Mouse (Mus musculus) hindbrain, embryonic 15.5 days (tissue): ENCODE results near the gene Med20. TPM values are rescaled to one million over a fixed set of nuclear protein-coding genes. Genes with fewer than 3 reads are reported as not detected.
A peak's percentile ranks its signal among the peaks of the same experiment; 100 is the strongest.
"Not testable (repeated sequence)": the region's sequence is repeated elsewhere in the genome, so short reads cannot be mapped to it uniquely, and the experiment has no call there.

Experiments
- ATAC-seq: fragments of 200-750 bp; cut with Nextera tagmentation; 2 replicates; pipeline ENCODE4 v1.8.0; 2017; ENCODE audit warnings: low read depth, moderate number of reproducible peaks, moderate TSS enrichment; ENCODE audit not compliant: low FRiP score
- H3K27ac ChIP-seq: fragments of 300-500 bp; sonication (generic); replicated peaks from 2 replicates; pipeline ENCODE4 v1.5.1; 2015; ENCODE audit warnings: mild to moderate bottlenecking, inconsistent platforms
- H3K27me3 ChIP-seq: fragments of 300-500 bp; sonication (generic); 2 replicates; pipeline ENCODE4 v1.6.1; 2015; ENCODE audit warnings: control low read depth, inconsistent platforms
- H3K36me3 ChIP-seq: fragments of 300-500 bp; sonication (generic); 2 replicates; pipeline ENCODE4 v1.6.1; 2015; ENCODE audit warnings: control low read depth, inconsistent platforms
- H3K4me1 ChIP-seq: fragments of 300-500 bp; sonication (generic); replicated peaks from 2 replicates; pipeline ENCODE4 v1.6.1; 2015; ENCODE audit warnings: control low read depth, inconsistent platforms
- H3K4me2 ChIP-seq: fragments of 300-500 bp; sonication (generic); 2 replicates; pipeline ENCODE4 v1.6.1; 2015; ENCODE audit warnings: moderate library complexity, mild to moderate bottlenecking, inconsistent platforms
- H3K4me3 ChIP-seq: fragments of 300-500 bp; sonication (generic); 2 replicates; pipeline ENCODE4 v1.5.1; 2015; ENCODE audit warnings: mild to moderate bottlenecking, inconsistent platforms
- H3K9ac ChIP-seq: fragments of 300-500 bp; sonication (generic); 2 replicates; pipeline ENCODE4 v1.6.1; 2015; ENCODE audit warnings: inconsistent platforms
- H3K9me3 ChIP-seq: fragments of 300-500 bp; sonication (generic); 2 replicates; pipeline ENCODE4 v1.6.1; 2016; ENCODE audit warnings: control low read depth, inconsistent platforms
- WGBS: fragments of 180-500 bp; shearing (Covaris S2); methylation state at CpG from one replicate; pipeline ENCODE4 v1.1.7; 2015; 5-methylcytosine and 5-hydroxymethylcytosine counted together
- polyA plus RNA-seq: library from polyadenylated mRNA; unstranded; fragments of >200 nt; fragmentation: Nextera tagmentation; extraction: Ambion mirVana; gene quantifications from 2 replicates; pipeline ENCODE4 v1.2.1, GENCODE M21; 2015

Gene Med20
- polyA plus RNA-seq, 1 experiment from 2014 or later: 43.9 TPM

DNA sequence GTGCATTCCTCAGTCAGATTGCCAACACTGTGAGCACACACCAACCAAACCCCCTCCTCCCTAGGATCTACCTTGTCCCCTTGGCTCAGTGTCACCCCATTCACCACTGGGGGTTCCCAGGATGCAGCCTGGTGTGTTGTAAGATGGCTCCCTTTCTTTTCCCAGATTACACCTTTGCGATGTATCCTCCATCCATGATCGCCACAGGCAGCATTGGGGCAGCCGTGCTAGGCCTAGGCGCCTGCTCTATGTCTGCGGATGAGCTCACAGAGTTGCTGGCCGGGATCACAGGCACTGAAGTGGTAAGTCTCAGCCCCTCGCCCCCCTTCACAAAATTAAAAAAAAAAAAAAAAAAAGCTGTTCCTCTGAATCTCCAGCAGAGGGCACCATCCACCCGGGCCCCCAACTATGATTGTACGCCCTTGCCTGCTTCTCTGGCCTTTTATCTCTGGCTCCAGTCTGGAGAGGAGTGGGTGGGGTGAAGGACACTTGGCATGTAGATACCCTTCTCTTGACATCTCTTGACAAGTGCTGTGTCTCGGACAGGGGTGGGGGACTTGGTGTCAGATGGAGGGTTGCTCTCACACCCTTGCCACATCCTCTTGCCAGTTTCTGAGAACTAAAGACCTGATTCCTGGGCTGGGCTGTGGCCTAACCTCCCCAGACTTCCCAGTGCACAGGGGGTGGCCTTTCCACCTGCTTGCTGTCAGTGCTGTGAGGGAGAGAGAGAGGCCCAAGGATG, 13.4 kb upstream of the Med20 start:
- H3K27me3 ChIP-seq: no peaks in the 10 kb centered on the region
- no peak overlapping the region for H3K4me3 ChIP-seq
- H3K4me1 ChIP-seq: peaks cover 42% of the 10 kb centered on the region
- H3K27ac ChIP-seq: peak overlapping the region; percentile 55; the same call in 1 of the 2 replicates
- no peak for ATAC-seq
- no peak overlapping the region for H3K9ac ChIP-seq
- 25% methylated on average over 10 of the region's 10 CpGs for WGBS
- H3K4me2 ChIP-seq: peak overlapping the region; percentile 97
- H3K36me3 ChIP-seq: peaks cover 33% of the 10 kb centered on the region
- no peaks in the 10 kb centered on the region for H3K9me3 ChIP-seq

DNA sequence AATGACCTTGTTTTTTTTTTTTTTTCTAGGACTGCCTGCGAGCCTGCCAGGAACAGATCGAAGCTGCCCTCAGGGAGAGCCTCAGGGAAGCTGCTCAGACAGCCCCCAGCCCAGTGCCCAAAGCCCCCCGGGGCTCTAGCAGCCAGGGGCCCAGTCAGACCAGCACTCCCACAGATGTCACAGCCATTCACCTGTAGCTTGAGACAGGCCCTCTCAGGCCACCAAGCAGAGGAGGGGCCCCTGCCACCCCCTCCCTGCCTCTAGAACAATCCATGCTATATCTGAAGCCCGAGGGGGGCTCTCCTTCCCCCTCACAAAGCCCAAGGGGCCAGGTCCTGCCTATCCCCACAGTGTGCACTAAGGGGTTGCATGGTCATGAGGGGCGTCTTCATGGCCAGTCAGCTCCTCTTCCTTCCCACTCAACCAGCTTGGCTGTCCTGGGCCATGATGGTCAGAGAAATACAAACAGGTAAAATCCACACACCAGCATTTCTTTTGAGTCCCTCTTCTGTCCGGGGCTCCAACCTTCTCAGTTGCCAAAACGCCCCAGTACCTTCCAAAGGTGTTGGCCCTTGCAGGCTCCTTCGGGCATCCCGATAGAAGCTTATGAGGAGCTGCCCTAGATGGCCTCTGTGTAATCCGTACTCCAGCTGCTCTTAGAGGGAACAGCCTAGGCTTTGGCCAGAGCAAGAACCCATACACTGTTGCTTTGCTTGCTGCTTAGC, 12.6 kb upstream of the Med20 start:
- H3K9me3 ChIP-seq, ATAC-seq, H3K4me2 ChIP-seq, H3K9ac ChIP-seq, H3K4me3 ChIP-seq, H3K27ac ChIP-seq, H3K27me3 ChIP-seq: not testable (repeated sequence)
- 85% methylated on average over 10 of the region's 10 CpGs for WGBS
- peaks cover 35% of the 10 kb centered on the region for H3K36me3 ChIP-seq
- H3K4me1 ChIP-seq: peaks cover 42% of the 10 kb centered on the region

- Histone ChIP-seq H3K27me3 (no peaks in the 10 kb centered on the region), H3K27ac (peak overlapping the region; percentile 11; the same call in 1 of the 2 replicates), H3K4me1 (peaks cover 34% of the 10 kb centered on the region), H3K4me2 (no peak overlapping the region), H3K4me3 (no peak overlapping the region), H3K36me3 (peaks cover 44% of the 10 kb centered on the region), H3K9ac (no peak overlapping the region), H3K9me3 (no peaks in the 10 kb centered on the region)
- 82% methylated on average over 11 of the region's 11 CpGs for WGBS
- no peak for ATAC-seq
Measured at GRCm38 (mm10) chr17:47599511-47600297, 11.7 kb upstream of the Med20 start.

- Histone ChIP-seq H3K9ac (no peak overlapping the region), H3K4me1 (peaks cover 23% of the 10 kb centered on the region), H3K9me3 (no peaks in the 10 kb centered on the region), H3K36me3 (peaks cover 55% of the 10 kb centered on the region), H3K27ac (no peak overlapping the region), H3K27me3 (no peaks in the 10 kb centered on the region), H3K4me3 (no peak overlapping the region), H3K4me2 (no peak overlapping the region)
- 86% methylated on average over 13 of the region's 13 CpGs for WGBS
- ATAC-seq: no peak
Measured at GRCm38 (mm10) chr17:47600601-47601388, 10.6 kb upstream of the Med20 start.

DNA sequence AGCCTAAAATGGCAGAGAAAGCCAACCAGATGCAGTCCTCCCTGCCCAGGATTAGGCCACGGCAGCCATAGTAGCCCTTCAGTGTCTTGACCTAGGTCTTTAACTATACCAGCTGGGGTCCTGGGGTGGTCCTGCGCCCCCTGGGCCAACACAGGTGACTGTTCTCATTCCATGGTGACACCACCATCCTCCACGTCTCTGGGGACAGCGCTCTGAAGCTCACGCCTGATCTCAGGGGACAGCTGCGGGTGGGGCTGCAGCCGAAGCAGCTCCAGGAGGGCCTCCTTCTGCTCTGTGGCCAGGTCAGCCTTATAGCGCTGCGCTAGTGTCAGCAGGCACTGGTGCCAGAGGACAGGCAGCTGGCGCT, 10.0 kb upstream of the Med20 start:
- Histone ChIP-seq H3K27ac (no peak overlapping the region), H3K4me3 (no peak overlapping the region), H3K9ac (no peak overlapping the region), H3K27me3 (no peaks in the 10 kb centered on the region), H3K36me3 (peaks cover 61% of the 10 kb centered on the region), H3K4me1 (peaks cover 17% of the 10 kb centered on the region), H3K4me2 (no peak overlapping the region), H3K9me3 (no peaks in the 10 kb centered on the region)
- no peak for ATAC-seq
- 95% methylated on average over 10 of the region's 10 CpGs for WGBS

GRCm38 (mm10) chr17:47602289-47602688, 9.1 kb upstream of the Med20 start:
- H3K9me3 ChIP-seq: no peaks in the 10 kb centered on the region
- H3K4me1 ChIP-seq: peaks cover 10% of the 10 kb centered on the region
- H3K4me2 ChIP-seq: no peak overlapping the region
- WGBS: 94% methylated on average over 11 of the region's 11 CpGs
- no peak for ATAC-seq
- no peak overlapping the region for H3K27ac ChIP-seq
- H3K4me3 ChIP-seq: no peak overlapping the region
- H3K27me3 ChIP-seq: no peaks in the 10 kb centered on the region
- no peak overlapping the region for H3K9ac ChIP-seq
- peaks cover 69% of the 10 kb centered on the region for H3K36me3 ChIP-seq

DNA sequence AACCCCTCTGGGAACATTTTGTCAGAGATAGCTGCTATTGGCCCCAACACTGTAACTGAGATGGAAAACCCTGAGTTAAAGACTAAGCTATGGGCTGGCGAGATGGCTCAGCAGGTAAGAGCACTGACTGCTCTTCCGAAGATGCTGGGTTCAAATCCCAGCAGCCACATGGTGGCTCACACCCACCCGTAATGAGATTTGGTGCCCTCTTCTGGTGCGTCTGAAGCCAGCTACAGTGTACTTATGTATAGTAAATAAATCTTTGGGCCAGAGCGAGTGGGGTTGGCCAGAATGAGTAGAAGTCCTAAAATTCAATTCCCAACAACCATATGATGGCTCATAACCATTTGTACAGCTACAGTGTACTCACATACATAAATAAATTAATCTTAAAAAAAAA, 5.2 kb upstream of the Med20 start:
- Histone ChIP-seq H3K4me1 (peaks cover 17% of the 10 kb centered on the region), H3K4me3 (no peak overlapping the region), H3K27me3 (no peaks in the 10 kb centered on the region), H3K4me2 (no peak overlapping the region), H3K9ac (no peak overlapping the region), H3K36me3 (peaks cover 55% of the 10 kb centered on the region), H3K9me3 (no peaks in the 10 kb centered on the region), H3K27ac (no peak overlapping the region)
- no peak for ATAC-seq
- WGBS: 77% methylated on average over 5 of the region's 5 CpGs

DNA sequence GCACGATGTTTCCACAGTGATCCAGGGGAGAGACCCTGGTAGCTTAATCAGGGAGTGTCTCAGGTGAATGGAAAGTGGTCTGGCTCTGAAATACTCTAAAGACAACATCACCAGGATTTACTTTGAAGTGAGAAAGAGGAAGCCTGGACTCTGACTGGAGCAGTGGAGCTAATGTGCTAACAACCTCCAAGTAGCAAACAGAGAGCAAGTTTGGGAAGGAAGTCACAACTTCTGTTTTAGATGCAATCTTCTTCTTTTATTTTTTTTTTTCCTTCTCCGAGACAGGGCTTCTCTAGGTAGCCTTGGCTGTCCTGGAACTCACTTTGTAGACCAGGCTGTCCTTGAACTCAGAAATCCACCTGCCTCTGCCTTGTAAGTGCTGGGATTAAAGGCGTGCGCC, 2.2 kb upstream of the Med20 start:
- Histone ChIP-seq H3K4me3 (no peak overlapping the region), H3K27ac (no peak overlapping the region), H3K36me3 (peaks cover 34% of the 10 kb centered on the region), H3K9me3 (no peaks in the 10 kb centered on the region), H3K9ac (no peak overlapping the region), H3K4me2 (0 out of 2 replicates have a peak overlapping the region, but pooled peaks have one; percentile 93), H3K4me1 (peaks cover 35% of the 10 kb centered on the region), H3K27me3 (no peaks in the 10 kb centered on the region)
- WGBS: 91% methylated on average over 4 of the region's 4 CpGs
- no peak for ATAC-seq

DNA sequence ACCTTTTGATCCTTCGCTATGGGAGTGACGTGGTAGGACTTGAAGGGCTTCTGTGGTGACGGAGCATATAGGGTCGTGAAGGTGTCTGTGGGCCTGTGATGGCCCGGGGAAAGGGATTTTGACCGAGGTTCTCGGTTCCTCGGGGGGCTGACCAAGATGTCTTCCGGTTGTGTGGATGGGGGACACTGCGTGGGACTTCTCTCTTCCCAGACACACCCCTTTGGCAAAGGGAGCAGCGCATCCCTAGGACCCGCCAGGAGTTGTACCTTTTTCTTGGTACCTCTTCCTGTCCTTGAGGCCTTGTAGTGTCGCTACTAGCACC, 240 bp downstream of the Med20 start:
- peak overlapping the region; percentile 93 for H3K4me2 ChIP-seq
- no peaks in the 10 kb centered on the region for H3K27me3 ChIP-seq
- H3K9me3 ChIP-seq: no peaks in the 10 kb centered on the region
- peaks cover 9% of the 10 kb centered on the region; the same call in 1 of the 2 replicates for H3K36me3 ChIP-seq
- peak overlapping the region; percentile 81 for H3K27ac ChIP-seq
- 1% methylated on average over 13 of the region's 13 CpGs for WGBS
- ATAC-seq: no peak; the same call in 1 of the 2 replicates
- peaks cover 35% of the 10 kb centered on the region for H3K4me1 ChIP-seq
- H3K9ac ChIP-seq: peak overlapping the region; percentile 76
- H3K4me3 ChIP-seq: peak overlapping the region; percentile 89

DNA sequence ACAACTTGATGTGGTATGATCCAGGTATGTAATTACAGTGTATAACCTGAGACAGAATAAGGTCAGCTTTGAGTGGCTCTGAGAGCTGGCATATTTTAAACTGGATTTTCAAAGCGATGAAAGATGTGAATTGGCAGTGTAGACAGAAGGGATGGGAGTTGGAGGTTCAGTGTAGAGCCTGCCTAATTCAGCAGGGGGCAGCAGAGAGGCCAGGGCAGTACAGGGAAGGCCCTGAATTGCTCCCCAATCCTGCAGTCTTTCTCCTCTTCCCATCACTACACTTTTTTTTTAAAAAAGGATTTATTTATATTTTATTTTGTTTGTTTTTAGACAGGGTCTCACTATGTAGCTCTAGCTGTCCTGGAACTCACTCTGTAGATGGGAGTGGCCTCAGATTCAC, 2.6 kb downstream of the Med20 start:
- H3K27me3 ChIP-seq: no peaks in the 10 kb centered on the region
- no peaks in the 10 kb centered on the region for H3K9me3 ChIP-seq
- peaks cover 15% of the 10 kb centered on the region for H3K36me3 ChIP-seq
- peaks cover 33% of the 10 kb centered on the region for H3K4me1 ChIP-seq
- no peak overlapping the region for H3K4me3 ChIP-seq
- no peak overlapping the region for H3K4me2 ChIP-seq
- H3K27ac ChIP-seq: no peak overlapping the region
- no peak for ATAC-seq
- no peak overlapping the region for H3K9ac ChIP-seq
- WGBS: 97% methylated on average over 1 of the region's 1 CpGs

GRCm38 (mm10) chr17:47616119-47616518, 4.7 kb downstream of the Med20 start:
- no peak for ATAC-seq
- peaks cover 30% of the 10 kb centered on the region for H3K36me3 ChIP-seq
- whole genome bisulfite sequencing: 95% methylated on average over 8 of the region's 8 CpGs

More at GRCm38 (mm10) chr17:47616119-47616518, 4.7 kb downstream of the Med20 start:
- no peak overlapping the region for H3K9ac ChIP-seq
- H3K27ac ChIP-seq: no peak overlapping the region
- no peak overlapping the region for H3K4me2 ChIP-seq
- peaks cover 17% of the 10 kb centered on the region for H3K4me1 ChIP-seq
- H3K9me3 ChIP-seq: no peaks in the 10 kb centered on the region
- H3K4me3 ChIP-seq: no peak overlapping the region
- H3K27me3 ChIP-seq: no peaks in the 10 kb centered on the region
